Mouse (Mus musculus): Measurements from ENCODE around the gene Scamp4.
"Not testable (repeated sequence)": the region's sequence is repeated elsewhere in the genome, so short reads cannot be mapped to it uniquely, and the experiment has no call there.

Scamp4 gene

DNA sequence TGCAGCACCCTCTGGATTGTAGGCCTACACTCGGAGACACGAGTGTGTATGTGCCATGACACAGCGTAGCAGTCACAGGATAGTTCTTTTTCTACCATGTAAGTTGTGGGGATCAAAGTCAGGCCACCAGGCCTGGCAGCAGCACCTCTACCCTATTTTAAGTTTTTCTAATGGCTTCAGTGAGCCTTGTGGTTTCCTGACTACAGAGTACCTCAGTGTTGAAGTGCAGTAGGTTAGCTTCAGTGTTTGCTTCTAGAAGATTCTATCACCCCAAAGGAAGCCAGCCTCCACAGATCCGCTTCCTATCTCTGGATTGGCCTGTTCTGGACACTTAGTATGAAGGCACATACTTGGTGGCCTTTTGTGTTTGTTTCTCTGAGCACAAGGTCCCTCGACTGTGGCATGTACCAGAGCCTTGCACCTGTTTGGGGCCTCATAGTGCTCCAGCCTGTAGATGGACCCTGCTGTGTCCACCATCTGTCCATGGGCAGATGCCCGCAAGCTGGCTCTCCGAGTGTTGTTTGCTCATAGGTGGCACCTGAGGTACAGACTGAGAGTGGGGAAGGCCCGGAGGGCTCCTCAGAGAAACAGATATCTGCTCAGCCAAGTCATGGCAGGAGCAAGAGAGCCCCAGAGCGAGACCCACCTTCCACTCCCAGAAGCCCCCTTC, 7.6 kb downstream of the Scamp4 start:
- DNase-seq (ENCODE audit: low spot score), result no peak

DNA sequence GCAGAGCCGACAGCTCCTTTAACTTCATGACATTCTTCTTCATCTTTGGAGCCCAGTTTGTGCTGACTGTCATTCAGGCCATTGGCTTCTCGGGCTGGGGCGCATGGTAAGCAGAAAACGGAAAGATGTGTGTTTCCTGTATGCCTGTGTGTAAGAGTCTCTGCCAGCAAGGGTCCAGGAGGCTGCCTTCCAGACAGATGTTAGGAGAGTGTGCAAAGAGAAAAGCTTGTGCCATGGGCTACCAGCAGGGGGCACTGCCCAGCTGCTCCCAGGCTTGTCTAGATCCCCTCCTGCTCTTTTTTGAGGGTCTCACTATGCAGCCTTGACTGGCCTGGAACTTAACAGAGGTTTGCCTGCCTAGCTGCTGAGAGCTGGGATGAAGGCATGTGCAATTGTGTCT, 8.4 kb downstream of the Scamp4 start:
- no peak for DNase-seq (ENCODE audit: low spot score)

DNA sequence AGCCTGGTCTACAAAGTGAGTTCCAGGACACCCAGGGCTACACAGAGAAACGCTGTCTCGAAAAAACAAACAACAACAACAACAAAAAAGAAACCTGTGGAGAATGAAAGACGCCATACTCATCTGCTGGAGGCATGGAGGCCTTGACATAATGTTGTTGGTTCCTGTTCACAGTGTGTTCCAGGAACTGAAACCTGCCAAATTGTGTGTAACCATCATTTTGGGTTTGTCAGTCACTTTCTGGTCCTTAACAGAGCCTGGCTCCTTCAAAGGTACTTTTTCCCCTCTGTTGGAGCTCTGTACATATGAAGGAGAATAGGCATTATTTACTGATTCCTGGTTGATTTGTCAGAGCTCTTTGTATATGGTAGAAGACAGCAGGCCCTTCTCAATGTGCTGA, 9.2 kb downstream of the Scamp4 start:
- DNase-seq (ENCODE audit: low spot score), result no peak

DNA sequence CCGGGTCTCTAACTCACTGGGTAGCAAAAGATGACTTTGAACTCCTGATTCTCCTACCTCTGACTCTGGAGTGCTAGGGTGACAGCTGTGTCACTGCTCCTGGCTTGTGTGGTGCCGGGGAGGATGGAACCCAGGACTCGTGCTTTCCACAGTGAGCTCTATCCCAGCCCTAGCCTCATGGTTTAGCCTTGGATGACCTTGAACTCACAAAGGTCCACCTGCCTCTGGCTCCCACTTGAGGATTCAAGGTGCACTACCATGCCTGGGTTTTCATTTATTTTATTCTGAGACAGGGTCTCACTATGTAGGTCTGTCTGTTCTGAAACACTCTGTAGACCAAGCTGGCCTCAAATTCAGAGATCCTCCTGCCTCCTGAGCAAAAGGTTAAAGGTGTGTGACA, 11.1 kb downstream of the Scamp4 start:
- no peak for DNase-seq (ENCODE audit: low spot score)

DNA sequence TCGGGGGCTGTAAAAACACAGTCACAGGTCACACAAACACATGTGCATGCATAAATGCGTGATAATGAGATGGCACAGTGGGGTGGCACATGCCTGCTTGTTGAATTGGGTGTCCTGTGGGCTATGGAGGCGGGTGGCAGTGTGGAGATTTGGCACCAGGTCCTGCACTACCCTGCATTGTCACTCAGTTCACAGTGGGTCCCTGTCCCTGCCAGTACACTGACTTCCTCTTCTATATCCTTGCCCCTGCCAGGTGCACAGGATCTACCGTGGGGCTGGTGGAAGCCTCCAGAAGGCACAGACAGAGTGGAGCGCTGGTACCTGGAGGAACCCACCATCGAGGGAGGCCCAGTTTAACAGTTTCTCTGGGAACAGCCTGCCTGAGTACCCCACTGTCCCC, 11.7 kb downstream of the Scamp4 start:
- no peak for DNase-seq (ENCODE audit: low spot score)

DNA sequence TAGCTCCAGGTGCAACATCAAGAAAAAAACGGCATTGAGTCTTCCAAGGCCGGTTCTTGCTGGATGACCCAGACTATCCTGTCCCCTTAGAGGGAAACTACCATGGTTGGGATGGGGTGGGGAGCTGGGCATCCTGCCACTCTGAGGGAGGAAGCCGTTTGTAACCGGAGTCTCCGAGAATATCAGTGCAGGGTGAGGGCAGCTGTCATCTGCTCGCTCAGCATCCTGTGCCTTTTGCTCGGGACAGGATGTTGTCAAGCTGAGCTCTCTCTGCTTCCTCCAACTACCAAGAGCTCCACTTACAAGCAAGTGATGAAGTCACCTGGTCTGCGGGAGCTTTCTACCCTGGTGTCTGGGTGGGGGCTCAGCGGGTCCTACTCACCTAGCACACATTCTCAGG, 15.5 kb downstream of the Scamp4 start:
- no peak for DNase-seq (ENCODE audit: low spot score)

DNA sequence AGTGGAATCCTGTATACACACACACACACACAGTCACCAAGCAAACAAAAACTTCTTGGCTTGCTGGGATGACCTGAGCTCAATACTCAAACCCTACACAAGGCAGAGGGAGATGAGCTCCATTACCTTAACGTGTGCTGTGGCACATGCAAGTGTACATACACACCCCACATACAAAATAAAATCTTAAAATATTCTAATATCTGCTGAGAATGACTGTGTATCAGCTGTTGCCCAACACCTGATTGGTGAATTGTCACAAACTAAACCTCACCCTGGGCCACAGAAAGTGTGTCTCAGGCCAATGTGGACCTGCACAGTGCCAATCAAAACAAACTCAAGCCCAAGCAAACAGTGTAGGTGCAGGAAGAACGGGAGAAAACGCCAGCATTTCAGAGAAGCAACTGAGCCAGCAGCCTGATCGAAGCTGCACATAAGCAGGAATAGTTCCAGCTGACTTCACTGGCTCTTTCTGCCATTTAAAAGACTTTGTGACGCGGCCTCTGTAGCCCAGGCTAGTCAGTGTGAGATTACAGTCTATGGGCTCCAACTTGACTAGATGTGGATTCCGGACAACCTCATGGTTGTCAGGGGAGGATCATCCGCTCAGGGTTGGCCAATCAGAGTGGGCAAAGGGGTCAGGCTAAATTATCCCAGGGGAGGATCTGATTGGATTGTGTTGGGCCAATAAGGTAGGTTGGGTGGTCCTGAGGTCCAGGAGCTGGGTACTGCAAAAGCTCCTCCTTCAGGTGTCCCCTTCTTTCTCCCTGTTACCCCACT, 17.0 kb downstream of the Scamp4 start:
- no peak for DNase-seq (ENCODE audit: low spot score)

DNA sequence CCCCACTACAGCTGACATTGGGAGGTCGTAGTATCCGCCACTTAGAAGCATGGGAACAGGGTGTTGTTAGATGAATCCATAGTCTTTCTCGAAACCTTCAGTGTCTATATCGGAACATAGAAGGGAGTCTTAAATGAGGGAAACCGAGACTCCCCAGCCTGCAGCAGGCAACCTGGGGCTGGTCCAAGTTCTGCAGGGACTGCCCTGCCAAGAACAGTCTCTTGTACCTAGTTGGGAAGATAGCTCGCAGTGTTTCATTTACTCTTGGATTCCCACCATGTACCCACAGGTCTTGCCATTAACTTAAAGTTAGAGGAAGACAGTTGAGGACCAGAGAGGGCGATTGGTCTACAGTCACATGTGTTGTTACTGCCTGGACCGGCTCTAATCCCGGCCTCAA, 17.7 kb downstream of the Scamp4 start:
- DNase-seq (ENCODE audit: low spot score), result no peak

DNA sequence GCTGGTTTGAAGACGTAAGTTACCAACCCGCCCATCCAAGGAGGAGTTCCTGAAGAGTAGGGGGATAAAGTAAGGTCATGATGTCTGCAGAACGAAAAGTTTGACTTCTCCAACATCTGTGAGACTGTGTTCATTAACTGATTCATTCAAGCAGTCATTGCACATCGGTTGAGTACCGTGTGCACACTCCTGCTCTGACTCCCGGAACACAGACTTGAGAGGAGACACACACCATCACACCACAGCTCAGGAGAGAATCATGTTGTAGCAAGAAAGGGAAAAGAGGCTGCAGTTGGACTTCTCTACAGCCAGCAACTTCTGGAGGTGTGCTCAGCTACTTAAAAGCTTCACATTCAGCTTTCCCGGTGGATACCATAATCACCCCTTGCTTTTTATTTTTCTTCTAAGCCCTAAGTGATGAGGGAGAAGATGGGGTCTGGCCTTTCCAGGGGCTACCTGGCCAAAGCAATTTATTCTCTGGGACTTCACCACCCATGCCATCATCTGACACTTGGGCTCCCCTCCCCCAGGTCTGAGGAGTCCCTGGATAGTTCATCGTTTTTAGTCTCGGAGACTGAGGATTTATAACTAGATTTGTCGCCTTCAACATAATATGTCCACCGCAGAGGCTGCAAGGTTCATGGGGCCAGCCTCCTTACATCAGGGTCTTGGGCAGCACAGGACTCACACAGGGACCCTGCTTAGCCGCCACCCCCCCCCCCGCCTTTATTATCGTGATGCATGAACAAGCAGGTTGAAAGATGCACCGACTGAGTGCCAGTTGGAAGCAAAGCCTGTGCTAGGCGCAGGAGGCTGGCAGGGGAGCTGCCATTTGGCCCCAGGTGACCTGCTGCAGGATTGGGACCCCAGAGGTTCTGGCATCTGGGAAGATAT, 18.4 kb downstream of the Scamp4 start:
- DNase-seq (ENCODE audit: low spot score), result no peak

DNA sequence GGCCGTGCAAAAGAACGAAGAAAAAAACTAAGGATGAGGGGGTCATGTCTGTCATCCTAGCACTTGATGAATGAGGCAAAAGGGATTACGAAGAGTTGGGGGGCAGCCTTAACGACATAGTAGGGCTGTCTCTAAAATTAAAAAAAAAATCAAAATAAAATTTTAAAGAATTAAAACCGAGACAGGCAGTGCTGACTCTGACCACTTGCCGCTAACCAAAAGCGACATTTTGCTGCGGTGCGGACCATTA, 18.9 kb downstream of the Scamp4 start:
- no peak for DNase-seq (ENCODE audit: low spot score)

DNA sequence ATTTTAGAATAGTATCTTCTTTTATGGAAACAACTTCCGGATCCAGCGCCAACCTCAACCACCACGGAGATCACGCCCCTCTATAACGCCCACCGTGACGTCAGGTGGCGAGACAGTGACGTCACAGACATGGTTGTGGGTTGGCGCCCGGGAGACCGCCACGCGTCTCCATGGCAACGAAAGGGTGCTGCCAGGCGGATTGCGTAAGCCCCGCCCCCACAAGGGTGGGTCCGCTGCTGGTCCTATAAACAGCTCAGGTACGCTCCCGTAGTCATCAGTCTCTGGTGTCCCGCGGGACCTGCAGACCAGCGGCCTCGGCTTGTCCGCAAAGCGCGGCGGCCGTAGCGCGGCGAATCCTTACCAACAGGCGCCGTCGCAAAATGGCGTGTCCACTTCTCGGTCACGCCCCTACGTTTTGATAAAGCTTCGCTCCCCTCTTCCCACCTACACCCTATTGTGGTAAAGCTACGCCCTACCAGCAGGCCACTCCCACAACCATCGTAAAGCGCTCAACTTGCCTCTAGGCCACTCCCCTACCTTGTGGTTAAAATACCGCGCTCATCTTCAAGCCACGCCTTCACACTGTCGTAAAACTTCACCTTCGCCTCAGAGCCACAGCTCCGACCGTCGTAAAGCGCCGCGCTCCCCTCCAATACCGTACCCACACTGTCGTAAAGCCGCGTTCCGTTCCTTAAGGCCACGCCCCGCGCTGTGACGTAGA, 19.4 kb downstream of the Scamp4 start:
- peak; percentile 99 for DNase-seq (ENCODE audit: low spot score)

DNA sequence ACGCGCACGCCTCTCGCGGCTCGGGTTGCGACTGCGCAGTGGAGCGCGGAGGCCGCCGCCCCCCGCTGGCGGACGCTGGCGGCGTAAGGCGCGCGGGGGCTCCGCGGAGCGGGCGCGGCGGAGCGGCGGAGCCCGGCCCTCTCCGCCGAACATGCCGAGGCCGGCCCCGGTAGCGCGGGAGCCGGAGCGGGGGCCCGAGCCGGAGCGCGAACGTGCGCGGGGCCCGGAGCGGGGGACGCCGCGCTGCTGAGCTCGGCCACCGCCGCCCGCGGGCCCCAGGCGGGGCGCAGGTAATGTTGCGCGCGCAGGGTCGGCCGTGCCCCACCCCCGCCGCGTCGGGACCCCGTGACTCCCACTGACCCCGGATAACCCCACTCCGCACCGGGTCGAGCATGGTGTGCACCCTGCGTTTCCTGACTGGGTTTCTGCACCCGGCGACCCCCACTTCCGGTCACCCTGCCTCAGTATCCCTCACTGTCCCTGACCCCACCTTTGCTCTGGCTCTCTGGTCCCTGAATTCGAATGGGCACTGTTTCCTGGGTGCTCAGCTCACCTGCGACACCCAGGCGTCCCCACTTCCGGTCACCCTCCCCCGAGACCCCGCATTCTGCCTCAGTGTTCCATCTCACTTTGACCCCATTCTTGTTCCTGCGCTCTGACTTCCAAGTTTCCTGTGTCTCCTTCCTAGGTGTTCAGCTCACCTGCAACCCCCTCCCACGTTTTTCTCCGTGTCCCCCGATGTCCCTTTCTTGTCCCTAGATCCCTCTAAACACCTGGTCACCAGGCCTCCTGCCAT, 20.2 kb downstream of the Scamp4 start, which contains the start of gene Csnk1g2:
Gene Csnk1g2, plus strand, starts transcription at position 178 of the 796 bp plus-strand sequence.
- DNase-seq (ENCODE audit: low spot score), result no peak

DNA sequence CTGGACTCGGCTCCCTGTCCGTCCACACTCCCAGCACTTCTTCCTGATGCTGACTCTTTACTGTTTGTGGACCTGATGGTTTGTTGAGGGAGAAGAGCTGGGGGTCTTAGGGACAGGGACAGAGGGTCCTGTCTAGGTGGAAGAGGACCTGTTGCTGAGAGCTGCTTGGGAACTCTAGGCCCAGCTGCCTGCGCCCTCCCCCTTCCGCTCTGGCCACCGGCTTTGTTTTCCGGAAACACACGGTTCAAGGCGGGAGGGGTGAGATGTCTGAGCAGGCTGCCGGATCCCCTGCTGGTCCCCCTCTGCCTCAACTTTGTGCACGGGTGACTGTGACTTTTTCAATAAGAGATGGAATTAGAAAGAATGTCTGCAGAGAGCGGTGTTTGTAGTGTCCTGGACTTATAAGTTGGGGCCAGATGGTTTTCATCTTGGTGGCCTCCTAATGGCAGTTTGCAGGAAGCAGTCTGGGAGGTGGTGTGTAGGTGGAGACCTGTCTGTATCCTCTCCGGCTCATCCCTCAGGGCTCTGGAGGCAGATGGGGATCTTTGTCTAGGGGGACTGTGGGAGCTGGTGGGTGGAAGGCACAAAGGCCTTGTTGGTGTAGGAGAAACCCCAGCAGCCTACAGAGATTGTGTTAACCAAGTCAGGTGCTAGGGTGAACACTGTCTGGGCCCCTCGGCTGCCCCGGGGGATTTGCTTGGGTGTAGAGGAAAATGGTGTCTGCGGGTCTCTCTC, 21.0 kb downstream of the Scamp4 start:
- DNase-seq (ENCODE audit: low spot score), result no peak

DNA sequence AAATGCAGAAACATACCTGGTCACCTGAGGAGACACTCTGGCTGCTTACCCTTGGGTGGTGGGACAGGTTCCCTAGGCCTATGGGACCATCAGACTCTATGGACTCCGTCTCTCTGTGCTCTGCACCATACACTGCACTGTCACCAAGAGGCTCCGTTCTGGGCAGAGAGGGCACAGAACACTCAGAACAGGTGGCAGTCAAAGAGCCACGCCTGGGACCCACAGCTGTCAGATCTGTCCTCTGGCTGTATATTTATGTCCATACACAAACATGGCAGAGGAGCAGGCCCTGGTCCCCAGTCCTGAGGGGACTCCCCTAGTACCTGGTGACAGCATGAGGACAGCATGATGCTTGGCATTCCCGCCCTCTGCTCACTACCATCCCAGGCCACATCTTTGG, 23.1 kb downstream of the Scamp4 start:
- DNase-seq (ENCODE audit: low spot score), result no peak

DNA sequence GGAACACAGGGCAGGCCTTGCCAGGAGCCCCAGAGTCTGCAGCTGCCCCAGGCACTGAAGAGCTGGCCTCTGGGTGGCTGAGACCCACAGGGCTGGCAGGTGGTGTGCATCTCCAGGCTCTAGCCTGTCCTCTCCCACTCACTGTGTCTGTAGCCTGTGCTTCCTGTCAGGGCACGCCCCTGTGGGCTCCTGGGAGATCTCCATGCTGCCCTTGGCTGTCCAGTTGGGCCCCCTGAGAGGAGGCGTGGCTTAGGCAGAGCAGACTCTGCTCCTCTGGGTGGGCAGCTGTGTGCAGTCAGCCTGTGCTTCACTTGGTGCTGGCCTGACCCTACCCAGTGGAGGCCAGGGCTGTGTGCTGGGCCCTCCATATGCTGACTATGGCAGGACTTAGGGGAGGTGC, 25.0 kb downstream of the Scamp4 start:
- DNase-seq (ENCODE audit: low spot score), result no peak

DNA sequence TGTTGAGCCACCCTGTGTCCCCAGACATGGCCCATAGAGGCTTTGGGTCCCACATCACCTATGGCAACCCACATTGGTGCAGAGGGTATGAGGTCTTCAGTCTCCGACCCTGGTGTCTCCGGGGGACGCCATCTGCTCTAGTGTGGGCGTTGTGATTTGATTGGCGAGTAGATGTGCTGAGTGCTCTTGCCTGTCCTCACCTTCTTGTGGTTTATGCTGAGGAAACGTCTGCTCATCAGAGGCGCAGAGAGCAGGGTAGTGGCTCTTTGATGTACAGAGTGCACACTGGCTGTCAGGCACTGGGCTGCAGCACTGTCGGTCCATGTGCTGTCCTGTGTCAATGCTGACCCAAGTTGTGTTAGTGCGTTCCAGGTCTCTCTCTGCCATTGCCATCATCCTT, 26.3 kb downstream of the Scamp4 start:
- no peak for DNase-seq (ENCODE audit: low spot score)

DNA sequence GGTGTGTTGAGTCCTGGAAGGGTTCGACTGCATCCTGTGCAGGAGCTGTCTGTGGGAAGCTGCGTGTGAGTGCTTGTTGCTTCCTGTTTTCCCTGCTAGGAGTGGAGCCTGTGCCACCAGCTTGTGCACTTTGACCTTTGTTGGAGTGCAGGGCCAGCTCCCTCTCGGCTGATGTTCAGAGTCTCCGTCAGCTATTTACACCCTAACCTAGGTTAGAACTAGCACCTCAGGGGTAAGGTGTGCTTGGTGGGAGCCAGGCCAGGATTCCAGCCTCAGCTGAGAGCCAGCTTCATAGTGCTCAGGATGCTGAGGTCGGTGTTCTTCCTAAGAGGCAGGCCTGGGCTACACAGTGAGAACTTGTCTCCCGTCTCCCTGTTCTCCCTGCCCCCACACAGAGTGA, 32.7 kb downstream of the Scamp4 start:
- no peak for DNase-seq (ENCODE audit: low spot score)

DNA sequence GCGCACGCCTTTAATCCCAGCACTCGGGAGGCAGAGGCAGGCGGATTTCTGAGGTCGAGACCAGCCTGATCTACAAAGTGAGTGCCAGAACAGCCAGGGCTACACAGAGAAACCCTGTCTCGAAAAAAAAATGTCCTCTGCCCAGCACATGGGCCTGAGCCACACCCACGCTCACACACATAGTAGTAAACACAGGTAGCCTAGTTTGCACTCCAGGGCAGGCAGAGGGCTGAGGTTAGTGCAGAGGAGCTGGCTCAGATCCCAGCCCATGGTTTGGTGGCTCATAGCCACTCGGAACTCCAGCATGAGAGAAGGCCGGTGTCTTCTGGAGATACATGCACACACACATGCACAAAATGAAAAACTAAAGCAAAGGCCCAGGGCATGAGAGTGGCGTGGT, 44.3 kb downstream of the Scamp4 start:
- DNase-seq (ENCODE audit: low spot score), result no peak

DNA sequence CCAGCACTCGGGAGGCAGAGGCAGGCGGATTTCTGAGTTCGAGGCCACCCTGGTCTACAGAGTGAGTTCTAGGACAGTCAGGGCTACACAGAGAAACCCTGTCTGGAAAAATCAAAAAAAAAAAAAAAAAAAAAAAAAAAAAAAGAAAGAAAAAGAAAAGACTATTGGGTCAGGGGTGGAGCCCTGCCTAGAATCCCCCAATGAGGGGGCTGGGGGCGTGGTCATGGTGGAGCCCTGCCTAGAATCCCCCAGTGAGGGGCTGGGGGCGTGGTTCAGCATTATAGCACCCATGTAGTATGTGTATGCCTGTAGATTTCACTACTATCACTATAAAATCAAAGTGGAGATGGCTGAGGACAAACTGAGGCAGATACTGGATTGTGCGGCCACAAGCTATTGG, 47.2 kb downstream of the Scamp4 start:
- not testable (repeated sequence) for DNase-seq (ENCODE audit: low spot score)

DNA sequence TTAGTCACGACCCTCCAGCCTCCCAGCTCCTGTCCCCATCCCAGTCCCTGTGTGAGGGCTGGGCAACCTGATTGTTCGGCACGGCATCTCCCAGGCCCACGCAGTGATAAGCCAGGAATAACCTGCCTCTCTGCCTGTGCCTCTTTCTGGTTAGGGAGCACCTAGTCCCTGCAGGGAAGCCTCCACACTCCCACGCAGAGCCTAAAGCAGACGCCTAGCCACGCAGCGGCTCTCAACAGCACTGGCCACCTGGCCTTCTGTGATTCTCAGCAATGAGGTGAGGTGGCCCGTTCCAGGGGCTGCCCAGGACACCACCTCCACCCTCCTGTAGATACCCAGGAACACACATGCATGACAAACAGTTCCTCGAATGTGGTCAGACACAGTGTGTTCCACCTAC, 47.7 kb downstream of the Scamp4 start:
- no peak for DNase-seq (ENCODE audit: low spot score)

DNA sequence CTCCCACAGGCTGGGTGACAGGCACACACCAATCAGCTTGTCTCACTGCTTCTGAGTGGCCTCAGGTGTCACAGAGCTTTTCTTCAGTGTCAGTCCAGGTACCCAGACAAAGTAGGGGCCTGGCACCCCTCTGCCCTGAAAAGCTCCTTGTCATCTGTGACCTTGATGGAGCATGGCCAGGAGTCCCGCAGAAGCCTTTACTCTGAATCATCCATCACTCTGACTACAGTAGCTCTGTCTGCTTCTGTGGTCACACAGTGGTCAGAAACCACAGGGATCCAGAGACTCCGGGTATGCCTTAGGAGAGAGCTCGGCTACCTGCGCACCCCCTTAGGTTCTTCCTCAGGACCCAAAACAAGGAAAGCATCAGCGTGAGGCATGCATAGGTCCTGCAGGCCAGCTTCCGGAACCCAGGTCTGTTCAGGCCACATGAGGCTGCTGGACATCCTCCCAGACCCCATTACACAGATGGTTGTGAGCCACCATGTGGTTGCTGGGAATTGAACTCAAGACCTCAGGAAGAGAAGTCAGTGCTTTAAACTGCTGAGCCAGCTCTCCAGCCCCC, 50.6 kb downstream of the Scamp4 start:
- DNase-seq (ENCODE audit: low spot score), result no peak

All from layer of hippocampus, adult 9-10 months (tissue).